Mouse (Mus musculus): ENCODE measurements around the gene Hmg20b. TPM values are rescaled to one million over a fixed set of nuclear protein-coding genes. Genes with fewer than 3 reads are reported as not detected.

Gene Hmg20b
- polyA plus RNA-seq (2014; fragmentation: Illumina TruSeq; extraction: RNeasy Lipid Tissue Mini Kit (QIAGEN cat#74804); ENCODE audit: low read depth, low replicate concordance) = 5.1 TPM

GRCm38 (mm10) chr10:81350351-81351063 lies at the start of gene Hmg20b:
Gene Hmg20b (minus strand): TSS chr10:81350480.

GRCm38 (mm10) chr10:81392781-81393185 lies 42.5 kb upstream of the Hmg20b start, which contains the start of gene Smim24:
Gene Smim24 (plus strand): TSS chr10:81393051.

GRCm38 (mm10) chr10:81388505-81389055 lies 38.3 kb upstream of the Hmg20b start, which contains the start of gene Gm48552:
Gene Gm48552 (plus strand): TSS chr10:81389005.

DNA sequence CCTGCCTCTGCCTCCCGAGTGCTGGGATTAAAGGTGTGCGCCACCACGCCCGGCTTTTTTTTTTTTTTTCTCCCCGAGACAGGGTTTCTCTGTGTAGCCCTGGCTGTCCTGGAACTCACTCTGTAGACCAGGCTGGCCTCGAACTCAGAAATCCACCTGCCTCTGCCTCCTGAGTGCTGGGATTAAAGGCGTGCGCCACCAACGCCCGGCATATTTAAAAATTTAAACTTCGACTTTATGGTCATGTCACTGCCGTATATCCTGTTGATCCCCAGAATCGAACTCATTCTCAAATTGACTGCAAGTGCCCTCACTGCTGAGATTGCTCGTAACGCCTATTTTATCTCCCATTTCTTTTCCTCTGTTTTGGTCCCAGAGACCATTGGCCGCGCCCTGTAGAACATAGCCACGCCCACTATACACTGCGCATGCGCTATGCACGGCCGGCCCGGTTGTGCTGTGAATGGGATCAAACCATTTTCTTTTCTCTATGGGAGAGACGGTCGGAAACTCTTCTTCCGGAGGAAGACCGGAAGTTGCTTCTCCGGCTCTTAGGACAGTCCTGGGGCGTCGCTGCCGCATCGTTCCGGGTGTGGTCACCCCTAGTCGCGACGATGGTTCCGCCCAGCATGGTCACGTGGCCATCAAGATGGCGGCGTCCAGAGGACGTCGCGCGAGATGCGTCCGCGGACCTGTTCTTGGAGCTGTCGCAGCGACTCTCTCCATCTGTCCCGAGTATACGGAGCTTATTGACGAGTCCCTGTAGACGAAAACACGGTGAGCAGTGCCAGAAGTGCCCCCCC lies 33.7 kb upstream of the Hmg20b start, which contains the start of the genes Dohh and Gm48551:
TSS of gene Dohh (plus strand) at position 627 of the 803 bp plus-strand sequence.
TSS of gene Gm48551 (plus strand) at position 665 of the 803 bp plus-strand sequence.

DNA sequence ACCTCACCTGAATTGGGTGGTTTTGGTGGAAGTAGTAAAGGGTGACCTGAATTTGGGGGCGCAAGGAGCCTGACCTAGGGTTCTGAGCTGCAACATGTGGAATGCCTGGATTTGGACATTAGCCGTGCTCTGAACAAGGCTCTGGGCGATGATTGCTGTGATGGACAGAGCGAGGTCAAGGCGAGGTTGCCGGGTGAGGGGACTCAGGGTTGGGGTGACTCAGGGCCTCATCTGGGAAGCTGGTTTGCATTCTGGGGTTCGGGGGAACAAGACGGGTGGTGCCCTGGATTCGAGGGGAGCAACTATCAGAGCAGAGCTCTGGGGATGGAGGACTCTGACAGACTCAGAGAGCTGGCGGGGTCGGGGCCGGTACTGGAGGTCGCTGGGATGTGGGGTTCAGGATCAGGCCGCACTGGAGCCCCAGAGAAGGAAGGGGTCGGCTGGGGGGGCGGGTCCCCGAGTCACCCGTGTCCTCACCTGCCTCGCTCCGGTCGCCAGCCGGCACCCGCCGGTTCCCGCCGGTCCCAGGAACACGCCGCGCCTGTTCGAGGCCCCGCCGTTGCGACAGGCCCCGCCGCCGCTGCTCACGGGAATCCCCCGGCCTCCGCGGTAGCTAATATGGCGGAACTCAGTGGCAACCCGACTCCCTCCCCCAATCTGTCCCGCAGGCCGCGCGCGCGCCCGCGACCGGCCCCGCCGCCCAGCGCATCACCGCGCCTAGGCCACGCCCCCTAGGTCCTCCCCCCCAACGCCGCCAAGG lies 27.7 kb upstream of the Hmg20b start, which contains the start of gene Fzr1:
TSS of gene Fzr1 (minus strand) at position 724 of the 760 bp plus-strand sequence.

GRCm38 (mm10) chr10:81365672-81366476 lies 15.6 kb upstream of the Hmg20b start, which contains the start of gene 4930404N11Rik:
Gene 4930404N11Rik (minus strand): TSS chr10:81365816.

DNA sequence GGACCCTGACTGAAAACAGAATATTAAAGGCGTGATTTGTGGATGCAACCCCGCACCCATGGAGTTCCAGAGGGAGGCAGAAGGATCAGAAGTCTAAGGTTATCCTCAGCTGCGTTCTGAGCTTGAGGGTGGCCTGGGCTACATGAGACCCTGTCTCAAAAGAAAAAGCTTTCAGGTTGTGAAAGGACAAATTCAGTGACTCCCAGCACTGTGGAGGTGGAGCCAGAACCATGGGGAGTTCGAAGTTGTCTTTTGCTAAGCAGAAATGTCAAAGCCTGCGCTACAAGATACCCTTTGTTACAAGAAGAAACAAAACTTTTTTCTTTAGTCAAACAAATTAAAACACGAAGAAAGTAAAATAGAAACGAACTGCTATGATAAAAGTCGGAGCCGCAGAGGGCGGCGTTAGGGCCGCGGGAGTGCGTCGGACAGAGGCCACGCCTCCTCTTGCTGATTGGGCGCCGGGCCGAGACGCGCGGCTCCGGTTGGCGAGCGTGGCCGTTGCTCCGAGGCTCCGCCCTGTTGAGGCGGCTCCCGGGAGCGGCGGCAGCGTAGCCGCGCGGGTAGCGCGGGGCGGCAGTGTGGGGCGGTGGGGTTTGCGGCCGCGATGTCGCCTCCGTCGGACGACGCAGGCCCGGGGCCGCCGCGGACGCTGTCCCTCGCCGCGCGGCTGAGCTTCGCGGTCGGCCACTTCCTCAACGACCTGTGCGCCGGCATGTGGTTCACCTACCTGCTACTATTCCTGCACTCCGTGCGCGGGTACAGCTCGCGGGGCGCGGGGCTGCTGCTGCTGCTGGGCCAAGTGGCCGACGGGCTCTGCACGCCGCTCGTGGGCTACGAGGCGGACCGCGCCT lies 6.9 kb upstream of the Hmg20b start, which contains the start of gene Mfsd12:
TSS of gene Mfsd12 (plus strand) at position 501 of the 854 bp plus-strand sequence.

GRCm38 (mm10) chr10:81342686-81343505 lies 7.4 kb downstream of the Hmg20b start, which contains the start of gene Gipc3:
Gene Gipc3 (minus strand): TSS chr10:81343266.

GRCm38 (mm10) chr10:81328386-81328785 lies 21.9 kb downstream of the Hmg20b start, which contains the start of gene Tbxa2r:
Gene Tbxa2r (plus strand): TSS chr10:81328731.

DNA sequence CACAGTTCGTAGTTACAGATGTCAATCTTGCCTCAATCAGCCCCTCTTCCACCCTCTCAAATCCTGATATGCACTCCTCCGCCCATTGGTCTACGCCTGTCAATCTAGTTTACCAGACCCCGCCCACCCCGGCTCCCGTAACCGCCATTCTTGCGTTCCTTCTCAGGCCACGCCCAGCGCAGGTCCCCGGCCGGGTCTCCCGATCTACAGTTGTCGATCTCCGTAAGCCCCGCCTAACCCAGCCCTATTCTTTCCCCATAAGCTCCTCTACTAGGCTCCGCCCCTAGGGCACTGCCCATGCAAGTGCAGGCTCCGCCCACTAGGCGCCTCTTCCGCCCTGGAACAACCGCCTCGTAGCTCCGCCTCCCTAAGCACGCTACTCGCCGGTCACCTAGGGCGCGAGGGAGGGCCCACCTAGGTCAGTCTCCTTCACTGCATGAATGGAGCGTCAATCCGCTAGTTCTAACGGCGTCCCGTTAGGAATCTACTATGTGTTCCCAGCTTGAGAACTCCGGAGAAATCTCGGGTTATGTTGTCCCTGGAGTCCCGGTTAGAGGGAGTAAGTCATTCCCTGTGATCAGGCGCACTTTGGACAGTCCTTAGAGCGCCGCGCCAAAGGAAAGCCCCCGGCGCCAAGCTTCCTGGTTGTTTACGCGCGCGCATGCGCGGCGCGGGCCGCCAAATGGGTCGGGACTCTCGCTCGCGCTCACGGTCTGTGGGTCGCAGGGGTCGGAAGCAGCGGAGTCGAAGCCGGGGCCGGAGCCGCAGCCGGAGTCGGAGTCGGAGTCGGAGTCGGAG lies 29.5 kb downstream of the Hmg20b start, which contains the start of gene Cactin:
TSS of gene Cactin (plus strand) at position 554 of the 798 bp plus-strand sequence.

Other genes with a start within 250 kb of the Hmg20b start
- gene Map2k2, start 244.6 kb downstream of the Hmg20b start, polyA plus RNA-seq (2014; fragmentation: Illumina TruSeq; extraction: RNeasy Lipid Tissue Mini Kit (QIAGEN cat#74804); ENCODE audit: low read depth, low replicate concordance) = 2.1 TPM
- 8.1 TPM for gene Zbtb7a, start 215.3 kb downstream of the Hmg20b start, polyA plus RNA-seq (2014; fragmentation: Illumina TruSeq; extraction: RNeasy Lipid Tissue Mini Kit (QIAGEN cat#74804); ENCODE audit: low read depth, low replicate concordance)
- not detected for gene Pias4, start 182.6 kb downstream of the Hmg20b start, polyA plus RNA-seq (2014; fragmentation: Illumina TruSeq; extraction: RNeasy Lipid Tissue Mini Kit (QIAGEN cat#74804); ENCODE audit: low read depth, low replicate concordance)
- gene Eef2, start 173.8 kb downstream of the Hmg20b start, polyA plus RNA-seq (2014; fragmentation: Illumina TruSeq; extraction: RNeasy Lipid Tissue Mini Kit (QIAGEN cat#74804); ENCODE audit: low read depth, low replicate concordance) = 6.2 TPM
- gene Dapk3, start 167.5 kb downstream of the Hmg20b start, polyA plus RNA-seq (2014; fragmentation: Illumina TruSeq; extraction: RNeasy Lipid Tissue Mini Kit (QIAGEN cat#74804); ENCODE audit: low read depth, low replicate concordance) = not detected
- not detected for gene 4930442H23Rik, start 166.6 kb downstream of the Hmg20b start, polyA plus RNA-seq (2014; fragmentation: Illumina TruSeq; extraction: RNeasy Lipid Tissue Mini Kit (QIAGEN cat#74804); ENCODE audit: low read depth, low replicate concordance)
- gene Nmrk2, start 148.4 kb downstream of the Hmg20b start, polyA plus RNA-seq (2014; fragmentation: Illumina TruSeq; extraction: RNeasy Lipid Tissue Mini Kit (QIAGEN cat#74804); ENCODE audit: low read depth, low replicate concordance) = not detected
- gene Atcay, start 119.6 kb downstream of the Hmg20b start, polyA plus RNA-seq (2014; fragmentation: Illumina TruSeq; extraction: RNeasy Lipid Tissue Mini Kit (QIAGEN cat#74804); ENCODE audit: low read depth, low replicate concordance) = not detected
- 0.20 TPM for gene Zfr2, start 117.3 kb downstream of the Hmg20b start, polyA plus RNA-seq (2014; fragmentation: Illumina TruSeq; extraction: RNeasy Lipid Tissue Mini Kit (QIAGEN cat#74804); ENCODE audit: low read depth, low replicate concordance)
- not detected for gene Matk, start 97.5 kb downstream of the Hmg20b start, polyA plus RNA-seq (2014; fragmentation: Illumina TruSeq; extraction: RNeasy Lipid Tissue Mini Kit (QIAGEN cat#74804); ENCODE audit: low read depth, low replicate concordance)
- gene Mrpl54, start 83.5 kb downstream of the Hmg20b start, polyA plus RNA-seq (2014; fragmentation: Illumina TruSeq; extraction: RNeasy Lipid Tissue Mini Kit (QIAGEN cat#74804); ENCODE audit: low read depth, low replicate concordance) = 1.6 TPM
- not detected for gene Apba3, start 83.5 kb downstream of the Hmg20b start, polyA plus RNA-seq (2014; fragmentation: Illumina TruSeq; extraction: RNeasy Lipid Tissue Mini Kit (QIAGEN cat#74804); ENCODE audit: low read depth, low replicate concordance)
- gene Tjp3, start 58.9 kb downstream of the Hmg20b start, polyA plus RNA-seq (2014; fragmentation: Illumina TruSeq; extraction: RNeasy Lipid Tissue Mini Kit (QIAGEN cat#74804); ENCODE audit: low read depth, low replicate concordance) = 2.5 TPM
- gene Pip5k1c, start 57.5 kb downstream of the Hmg20b start, polyA plus RNA-seq (2014; fragmentation: Illumina TruSeq; extraction: RNeasy Lipid Tissue Mini Kit (QIAGEN cat#74804); ENCODE audit: low read depth, low replicate concordance) = 1.1 TPM
- 0.16 TPM for gene Cactin, start 29.4 kb downstream of the Hmg20b start, polyA plus RNA-seq (2014; fragmentation: Illumina TruSeq; extraction: RNeasy Lipid Tissue Mini Kit (QIAGEN cat#74804); ENCODE audit: low read depth, low replicate concordance)
- not detected for gene Tbxa2r, start 21.7 kb downstream of the Hmg20b start, polyA plus RNA-seq (2014; fragmentation: Illumina TruSeq; extraction: RNeasy Lipid Tissue Mini Kit (QIAGEN cat#74804); ENCODE audit: low read depth, low replicate concordance)
- gene Gipc3, start 7.2 kb downstream of the Hmg20b start, polyA plus RNA-seq (2014; fragmentation: Illumina TruSeq; extraction: RNeasy Lipid Tissue Mini Kit (QIAGEN cat#74804); ENCODE audit: low read depth, low replicate concordance) = not detected
- 0.24 TPM for gene Mfsd12, start 7.0 kb upstream of the Hmg20b start, polyA plus RNA-seq (2014; fragmentation: Illumina TruSeq; extraction: RNeasy Lipid Tissue Mini Kit (QIAGEN cat#74804); ENCODE audit: low read depth, low replicate concordance)
- gene 4930404N11Rik, start 15.3 kb upstream of the Hmg20b start, polyA plus RNA-seq (2014; fragmentation: Illumina TruSeq; extraction: RNeasy Lipid Tissue Mini Kit (QIAGEN cat#74804); ENCODE audit: low read depth, low replicate concordance) = not detected
- not detected for gene Fzr1, start 28.0 kb upstream of the Hmg20b start, polyA plus RNA-seq (2014; fragmentation: Illumina TruSeq; extraction: RNeasy Lipid Tissue Mini Kit (QIAGEN cat#74804); ENCODE audit: low read depth, low replicate concordance)
- not detected for gene Dohh, start 33.9 kb upstream of the Hmg20b start, polyA plus RNA-seq (2014; fragmentation: Illumina TruSeq; extraction: RNeasy Lipid Tissue Mini Kit (QIAGEN cat#74804); ENCODE audit: low read depth, low replicate concordance)
- not detected for gene Gm48551, start 34.0 kb upstream of the Hmg20b start, polyA plus RNA-seq (2014; fragmentation: Illumina TruSeq; extraction: RNeasy Lipid Tissue Mini Kit (QIAGEN cat#74804); ENCODE audit: low read depth, low replicate concordance)
- not detected for gene Gm48552, start 38.5 kb upstream of the Hmg20b start, polyA plus RNA-seq (2014; fragmentation: Illumina TruSeq; extraction: RNeasy Lipid Tissue Mini Kit (QIAGEN cat#74804); ENCODE audit: low read depth, low replicate concordance)
- 25.1 TPM for gene Smim24, start 42.6 kb upstream of the Hmg20b start, polyA plus RNA-seq (2014; fragmentation: Illumina TruSeq; extraction: RNeasy Lipid Tissue Mini Kit (QIAGEN cat#74804); ENCODE audit: low read depth, low replicate concordance)
- 11.8 TPM for gene Nfic, start 105.2 kb upstream of the Hmg20b start, polyA plus RNA-seq (2014; fragmentation: Illumina TruSeq; extraction: RNeasy Lipid Tissue Mini Kit (QIAGEN cat#74804); ENCODE audit: low read depth, low replicate concordance)
- not detected for gene Celf5, start 132.2 kb upstream of the Hmg20b start, polyA plus RNA-seq (2014; fragmentation: Illumina TruSeq; extraction: RNeasy Lipid Tissue Mini Kit (QIAGEN cat#74804); ENCODE audit: low read depth, low replicate concordance)
- gene Ncln, start 145.9 kb upstream of the Hmg20b start, polyA plus RNA-seq (2014; fragmentation: Illumina TruSeq; extraction: RNeasy Lipid Tissue Mini Kit (QIAGEN cat#74804); ENCODE audit: low read depth, low replicate concordance) = 0.53 TPM
- not detected for gene S1pr4, start 149.7 kb upstream of the Hmg20b start, polyA plus RNA-seq (2014; fragmentation: Illumina TruSeq; extraction: RNeasy Lipid Tissue Mini Kit (QIAGEN cat#74804); ENCODE audit: low read depth, low replicate concordance)
- gene Gna15, start 173.7 kb upstream of the Hmg20b start, polyA plus RNA-seq (2014; fragmentation: Illumina TruSeq; extraction: RNeasy Lipid Tissue Mini Kit (QIAGEN cat#74804); ENCODE audit: low read depth, low replicate concordance) = not detected
- gene Gna11, start 194.7 kb upstream of the Hmg20b start, polyA plus RNA-seq (2014; fragmentation: Illumina TruSeq; extraction: RNeasy Lipid Tissue Mini Kit (QIAGEN cat#74804); ENCODE audit: low read depth, low replicate concordance) = 2.5 TPM
- gene Aes, start 209.0 kb upstream of the Hmg20b start, polyA plus RNA-seq (2014; fragmentation: Illumina TruSeq; extraction: RNeasy Lipid Tissue Mini Kit (QIAGEN cat#74804); ENCODE audit: low read depth, low replicate concordance) = 18.4 TPM
- 6.3 TPM for gene Tle2, start 224.1 kb upstream of the Hmg20b start, polyA plus RNA-seq (2014; fragmentation: Illumina TruSeq; extraction: RNeasy Lipid Tissue Mini Kit (QIAGEN cat#74804); ENCODE audit: low read depth, low replicate concordance)